Mouse (Mus musculus) forebrain, embryonic 16.5 days (tissue): ENCODE measurements around the gene H2afz. TPM values are rescaled to one million over a fixed set of nuclear protein-coding genes. Genes with fewer than 3 reads are reported as not detected.
"Not testable (repeated sequence)": the region's sequence is repeated elsewhere in the genome, so short reads cannot be mapped to it uniquely, and the experiment has no call there.

Experiments
- ATAC-seq: fragments of 200-750 bp; cut with Nextera tagmentation; 2 replicates; pipeline ENCODE4 v1.8.0; 2017; ENCODE audit warnings: mild to moderate bottlenecking, moderate library complexity
- H3K27ac ChIP-seq: fragments of 300-500 bp; sonication (generic); 2 replicates; pipeline ENCODE4 v1.5.1; 2014; ENCODE audit warnings: low read length, control low read depth
- H3K27me3 ChIP-seq: fragments of 300-500 bp; sonication (generic); replicated peaks from 2 replicates; pipeline ENCODE4 v1.6.1; 2014; ENCODE audit warnings: low read length; ENCODE audit not compliant: control insufficient read depth, insufficient read depth
- H3K36me3 ChIP-seq: fragments of 300-500 bp; sonication (generic); 2 replicates; pipeline ENCODE4 v1.6.1; 2014; ENCODE audit not compliant: control insufficient read depth, insufficient read depth
- H3K4me1 ChIP-seq: fragments of 300-500 bp; sonication (generic); replicated peaks from 2 replicates; pipeline ENCODE4 v1.6.1; 2014; ENCODE audit warnings: low read length; ENCODE audit not compliant: control insufficient read depth, insufficient read depth
- H3K4me2 ChIP-seq: fragments of 300-500 bp; sonication (generic); 2 replicates; pipeline ENCODE4 v1.6.1; 2014; ENCODE audit warnings: mild to moderate bottlenecking, low read length, control low read depth
- H3K4me3 ChIP-seq: fragments of 300-500 bp; sonication (generic); replicated peaks from 2 replicates; pipeline ENCODE4 v1.5.1; 2014; ENCODE audit warnings: mild to moderate bottlenecking, low read length, control low read depth
- H3K9ac ChIP-seq: fragments of 300-500 bp; sonication (generic); replicated peaks from 2 replicates; pipeline ENCODE4 v1.6.1; 2014; ENCODE audit warnings: low read depth, low read length, control low read depth
- H3K9me3 ChIP-seq: fragments of 300-500 bp; sonication (generic); 2 replicates; pipeline ENCODE4 v1.6.1; 2016; ENCODE audit warnings: low read length; ENCODE audit not compliant: control insufficient read depth
- WGBS: fragments of 180-500 bp; shearing (Covaris S2); extraction: QIAGEN DNeasy Blood & Tissue Kit; methylation state at CpG from one replicate; pipeline ENCODE4 v1.1.7; 2014; 5-methylcytosine and 5-hydroxymethylcytosine counted together
- polyA plus RNA-seq: library from polyadenylated mRNA; unstranded; fragments of >200 nt; fragmentation: Nextera tagmentation; extraction: Ambion mirVana; gene quantifications from 2 replicates; pipeline ENCODE4 v1.2.1, GENCODE M21; 2015

The H2afz gene
- polyA plus RNA-seq, 1 experiment from 2014 or later, result 1,163 TPM

- Histone ChIP-seq H3K36me3 (no peaks in the 10 kb centered on the region), H3K9ac (no peak overlapping the region), H3K4me2 (no peak overlapping the region), H3K27me3 (no peaks in the 10 kb centered on the region), H3K9me3 (no peaks in the 10 kb centered on the region), H3K4me3 (no peak overlapping the region), H3K4me1 (no peaks in the 10 kb centered on the region), H3K27ac (no peak overlapping the region)
- ATAC-seq, result no peak
Observed at GRCm38 (mm10) chr3:137838160-137838559, 26.1 kb upstream of the H2afz start.

GRCm38 (mm10) chr3:137842944-137843343 lies 21.3 kb upstream of the H2afz start:
- no peaks in the 10 kb centered on the region for H3K36me3 ChIP-seq
- no peaks in the 10 kb centered on the region for H3K27me3 ChIP-seq
- WGBS, result 89% methylated on average over 1 of the region's 1 CpGs
- no peak overlapping the region for H3K4me3 ChIP-seq
- no peak overlapping the region for H3K9ac ChIP-seq
- H3K4me1 ChIP-seq, result no peaks in the 10 kb centered on the region
- ATAC-seq, result no peak
- no peaks in the 10 kb centered on the region for H3K9me3 ChIP-seq
- H3K27ac ChIP-seq, result no peak overlapping the region
- H3K4me2 ChIP-seq, result no peak overlapping the region

GRCm38 (mm10) chr3:137844263-137844662 lies 20.0 kb upstream of the H2afz start:
- no peak overlapping the region for H3K27ac ChIP-seq
- H3K36me3 ChIP-seq, result no peaks in the 10 kb centered on the region
- no peak for ATAC-seq
- 90% methylated on average over 3 of the region's 3 CpGs for WGBS
- no peak overlapping the region for H3K9ac ChIP-seq
- H3K27me3 ChIP-seq, result no peaks in the 10 kb centered on the region
- no peak overlapping the region for H3K4me2 ChIP-seq
- no peaks in the 10 kb centered on the region for H3K9me3 ChIP-seq
- H3K4me1 ChIP-seq, result no peaks in the 10 kb centered on the region
- H3K4me3 ChIP-seq, result no peak overlapping the region

GRCm38 (mm10) chr3:137846552-137846951 lies 17.7 kb upstream of the H2afz start:
- Histone ChIP-seq H3K9me3 (no peaks in the 10 kb centered on the region), H3K4me3 (no peak overlapping the region), H3K9ac (no peak overlapping the region), H3K36me3 (no peaks in the 10 kb centered on the region), H3K4me1 (no peaks in the 10 kb centered on the region), H3K4me2 (no peak overlapping the region), H3K27ac (no peak overlapping the region), H3K27me3 (no peaks in the 10 kb centered on the region)
- 86% methylated on average over 5 of the region's 5 CpGs for WGBS
- no peak for ATAC-seq

- H3K36me3 ChIP-seq, result no peaks in the 10 kb centered on the region
- no peak overlapping the region for H3K9ac ChIP-seq
- no peak for ATAC-seq
- no peaks in the 10 kb centered on the region for H3K9me3 ChIP-seq
- no peaks in the 10 kb centered on the region for H3K4me1 ChIP-seq
- no peak overlapping the region for H3K27ac ChIP-seq
- H3K4me3 ChIP-seq, result no peak overlapping the region
- WGBS, result 95% methylated on average over 9 of the region's 9 CpGs
- no peak overlapping the region for H3K4me2 ChIP-seq
- no peaks in the 10 kb centered on the region for H3K27me3 ChIP-seq
Observed at GRCm38 (mm10) chr3:137848354-137848753, 15.9 kb upstream of the H2afz start.

- 93% methylated on average over 5 of the region's 5 CpGs for WGBS
Observed at GRCm38 (mm10) chr3:137849697-137850096, 14.6 kb upstream of the H2afz start.

GRCm38 (mm10) chr3:137851196-137851595 lies 13.1 kb upstream of the H2afz start:
- no peaks in the 10 kb centered on the region for H3K4me1 ChIP-seq
- H3K4me3 ChIP-seq, result no peak overlapping the region
- WGBS, result 87% methylated on average over 2 of the region's 2 CpGs
- H3K9ac ChIP-seq, result no peak overlapping the region
- no peaks in the 10 kb centered on the region for H3K9me3 ChIP-seq
- no peaks in the 10 kb centered on the region for H3K36me3 ChIP-seq
- ATAC-seq, result no peak
- H3K4me2 ChIP-seq, result no peak overlapping the region
- H3K27ac ChIP-seq, result no peak overlapping the region
- no peaks in the 10 kb centered on the region for H3K27me3 ChIP-seq

More at GRCm38 (mm10) chr3:137849697-137850096, 14.6 kb upstream of the H2afz start:
- Histone ChIP-seq H3K27ac (no peak overlapping the region), H3K9ac (no peak overlapping the region), H3K4me3 (no peak overlapping the region), H3K4me1 (no peaks in the 10 kb centered on the region), H3K27me3 (no peaks in the 10 kb centered on the region), H3K36me3 (no peaks in the 10 kb centered on the region), H3K9me3 (no peaks in the 10 kb centered on the region), H3K4me2 (no peak overlapping the region)
- ATAC-seq, result no peak

- H3K4me2 ChIP-seq, ATAC-seq, H3K4me3 ChIP-seq, H3K36me3 ChIP-seq, H3K4me1 ChIP-seq, H3K27ac ChIP-seq, H3K27me3 ChIP-seq, H3K9ac ChIP-seq, H3K9me3 ChIP-seq: not testable (repeated sequence)
- WGBS, result 100% methylated on average over 1 of the region's 1 CpGs
Observed at GRCm38 (mm10) chr3:137853011-137853410, 11.3 kb upstream of the H2afz start.

- H3K9me3 ChIP-seq, result no peaks in the 10 kb centered on the region
- no peak overlapping the region for H3K27ac ChIP-seq
- no peak overlapping the region for H3K4me3 ChIP-seq
- no peaks in the 10 kb centered on the region for H3K36me3 ChIP-seq
- no peak overlapping the region for H3K9ac ChIP-seq
- no peaks in the 10 kb centered on the region for H3K27me3 ChIP-seq
- 48% methylated on average over 3 of the region's 3 CpGs for WGBS
- no peaks in the 10 kb centered on the region for H3K4me1 ChIP-seq
- H3K4me2 ChIP-seq, result no peak overlapping the region
- no peak for ATAC-seq
Observed at GRCm38 (mm10) chr3:137855328-137855727, 9.0 kb upstream of the H2afz start.

- 80% methylated on average over 7 of the region's 7 CpGs for WGBS
Observed at GRCm38 (mm10) chr3:137856061-137856460, 8.2 kb upstream of the H2afz start.

More at GRCm38 (mm10) chr3:137856061-137856460, 8.2 kb upstream of the H2afz start:
- Histone ChIP-seq H3K4me3 (no peak overlapping the region), H3K27me3 (no peaks in the 10 kb centered on the region), H3K9ac (no peak overlapping the region), H3K4me2 (no peak overlapping the region), H3K27ac (no peak overlapping the region), H3K36me3 (no peaks in the 10 kb centered on the region), H3K4me1 (no peaks in the 10 kb centered on the region), H3K9me3 (no peaks in the 10 kb centered on the region)
- ATAC-seq, result no peak
